Mouse (Mus musculus) G1E (cell line): ENCODE results near the gene Mcub.

Source experiments
- CTCF ChIP-seq: IDR thresholded peaks from 2 replicates; pipeline ENCODE4 v1.5.1; 2012; ENCODE audit warnings: low read depth, low read length, inconsistent platforms, mixed read lengths
- GATA1 ChIP-seq: IDR thresholded peaks from 2 replicates; pipeline ENCODE4 v1.6.1; 2012; ENCODE audit warnings: borderline replicate concordance, low read length, inconsistent platforms, mixed read lengths
- POLR2AphosphoS5 ChIP-seq: IDR thresholded peaks from 2 replicates; pipeline ENCODE4 v1.6.1; 2012; ENCODE audit warnings: low read depth, low read length, inconsistent platforms; ENCODE audit not compliant: insufficient replicate concordance
- TAL1 ChIP-seq: conservative IDR thresholded peaks from 2 replicates; pipeline ENCODE4 v1.6.1; 2012; ENCODE audit warnings: low read depth, low read length, inconsistent platforms, mixed read lengths

- no peak for TF ChIP-seq CTCF
- no peak for TF ChIP-seq POLR2AphosphoS5
- TF ChIP-seq GATA1, result no peak
- no peak for TF ChIP-seq TAL1
These were observed 11.8 kb upstream of the Mcub start for GRCm38 (mm10) chr3:129981756-129982155.
